Mouse (Mus musculus) G1E (cell line): ENCODE data around the gene Magi2. TPM values are rescaled to one million over a fixed set of nuclear protein-coding genes. Genes with fewer than 3 reads are reported as not detected.

Experiments
- ATAC-seq: 2 replicates; pipeline ENCODE4 v1.8.0; 2016; ENCODE audit warnings: mild to moderate bottlenecking; ENCODE audit not compliant: insufficient number of reproducible peaks, poor library complexity, low FRiP score, severe bottlenecking; ENCODE audit errors: extremely low read depth
- DNase-seq: peaks from one replicate; pipeline ENCODE4 v3.0.0; 2012; ENCODE audit warnings: low spot score
- H3K27me3 ChIP-seq: 2 replicates; pipeline ENCODE4 v1.6.1; 2012; ENCODE audit warnings: mild to moderate bottlenecking, low read length, inconsistent platforms; ENCODE audit not compliant: insufficient read depth
- H3K36me3 ChIP-seq: replicated peaks from 2 replicates; pipeline ENCODE3; 2012; ENCODE audit warnings: mild to moderate bottlenecking, inconsistent platforms
- H3K4me1 ChIP-seq: 2 replicates; pipeline ENCODE4 v1.6.1; 2012; ENCODE audit warnings: low read depth, low read length, inconsistent platforms, mixed read lengths; ENCODE audit not compliant: insufficient read depth
- H3K4me3 ChIP-seq: 2 replicates; pipeline ENCODE4 v1.5.1; 2012; ENCODE audit warnings: low read depth, mild to moderate bottlenecking, inconsistent platforms, low read length, moderate library complexity, mixed read lengths
- H3K9me3 ChIP-seq: replicated peaks from 2 replicates; pipeline ENCODE4 v1.6.1; 2012; ENCODE audit warnings: inconsistent platforms
- CTCF ChIP-seq: IDR thresholded peaks from 2 replicates; pipeline ENCODE4 v1.5.1; 2012; ENCODE audit warnings: low read depth, low read length, inconsistent platforms, mixed read lengths
- GATA1 ChIP-seq: IDR thresholded peaks from 2 replicates; pipeline ENCODE4 v1.6.1; 2012; ENCODE audit warnings: borderline replicate concordance, low read length, inconsistent platforms, mixed read lengths
- GATA2 ChIP-seq: IDR thresholded peaks from 2 replicates; pipeline ENCODE4 v1.6.1; 2012; ENCODE audit warnings: low read depth, low read length, inconsistent platforms, borderline replicate concordance
- POLR2AphosphoS5 ChIP-seq: IDR thresholded peaks from 2 replicates; pipeline ENCODE4 v1.6.1; 2012; ENCODE audit warnings: low read depth, low read length, inconsistent platforms; ENCODE audit not compliant: insufficient replicate concordance
- TAL1 ChIP-seq: conservative IDR thresholded peaks from 2 replicates; pipeline ENCODE4 v1.6.1; 2012; ENCODE audit warnings: low read depth, low read length, inconsistent platforms, mixed read lengths
- polyA plus RNA-seq: library from polyadenylated mRNA; stranded (reverse); fragments of >175 nt; gene quantifications from 2 replicates; pipeline ENCODE4 v1.2.3, GENCODE M21; 2012
- total RNA-seq, 2 experiments: library from RNA; stranded (forward) in 1 of 2; stranded (reverse) in 1 of 2; fragments of 200-1000 nt in 1 of 2; fragments of >200 nt in 1 of 2; fragmentation: Nextera tagmentation in 1 of 2; gene quantifications; 2 replicates each; pipeline ENCODE4 v1.2.3; 2014 to 2017

The Magi2 gene
- total and polyA plus RNA-seq, 3 experiments = 0.69 to 1.3 (median 1.1) TPM

- TF ChIP-seq TAL1 (no peak), GATA1 (no peak), CTCF (no peak), GATA2 (no peak), POLR2AphosphoS5 (no peak)
- ATAC-seq = no peak
- H3K36me3 ChIP-seq = no peaks in the 10 kb centered on the region
These were observed 1132.2 kb downstream of the Magi2 start for GRCm38 (mm10) chr5:20359021-20359420.

GRCm38 (mm10) chr5:20362154-20362553 is 1135.3 kb downstream of the Magi2 start:
- no peaks in the 10 kb centered on the region for H3K36me3 ChIP-seq
- no peak overlapping the region for H3K4me3 ChIP-seq
- DNase-seq (no peak), ATAC-seq (no peak)
- no peak for TF ChIP-seq TAL1
- H3K4me1 ChIP-seq = no peaks in the 10 kb centered on the region
- no peaks in the 10 kb centered on the region for H3K27me3 ChIP-seq
- no peaks in the 10 kb centered on the region for H3K9me3 ChIP-seq

More at GRCm38 (mm10) chr5:20359021-20359420, 1132.2 kb downstream of the Magi2 start:
- Histone ChIP-seq H3K27me3 (no peaks in the 10 kb centered on the region), H3K9me3 (no peaks in the 10 kb centered on the region), H3K4me1 (no peaks in the 10 kb centered on the region), H3K4me3 (no peak overlapping the region)
- no peak for DNase-seq

GRCm38 (mm10) chr5:20363216-20363615 is 1136.4 kb downstream of the Magi2 start:
- no peaks in the 10 kb centered on the region for H3K36me3 ChIP-seq
- no peaks in the 10 kb centered on the region for H3K4me1 ChIP-seq
- H3K9me3 ChIP-seq = no peaks in the 10 kb centered on the region
- no peak overlapping the region for H3K4me3 ChIP-seq
- DNase-seq (no peak), ATAC-seq (no peak)
- H3K27me3 ChIP-seq = no peaks in the 10 kb centered on the region
- TF ChIP-seq GATA2 (no peak), TAL1 (no peak)

GRCm38 (mm10) chr5:20373586-20373985 is 1146.8 kb downstream of the Magi2 start:
- H3K36me3 ChIP-seq = no peaks in the 10 kb centered on the region
- DNase-seq (no peak), ATAC-seq (no peak)
- no peaks in the 10 kb centered on the region for H3K9me3 ChIP-seq
- no peaks in the 10 kb centered on the region for H3K27me3 ChIP-seq
- H3K4me1 ChIP-seq = no peaks in the 10 kb centered on the region
- TF ChIP-seq TAL1 (no peak), GATA2 (no peak), GATA1 (no peak)
- H3K4me3 ChIP-seq = no peak overlapping the region

- Histone ChIP-seq H3K4me3 (no peak overlapping the region), H3K9me3 (no peaks in the 10 kb centered on the region)
- TF ChIP-seq POLR2AphosphoS5 (no peak), GATA1 (no peak), CTCF (no peak), GATA2 (no peak), TAL1 (no peak)
These were observed 1151.4 kb downstream of the Magi2 start for GRCm38 (mm10) chr5:20378071-20378800.

GRCm38 (mm10) chr5:20404533-20404932 is 1177.7 kb downstream of the Magi2 start:
- DNase-seq = no peak
- Histone ChIP-seq H3K9me3 (no peaks in the 10 kb centered on the region), H3K4me3 (no peak overlapping the region), H3K27me3 (no peaks in the 10 kb centered on the region), H3K36me3 (no peaks in the 10 kb centered on the region), H3K4me1 (no peaks in the 10 kb centered on the region)
- no peak for ATAC-seq
- TF ChIP-seq TAL1 (no peak), GATA2 (no peak), GATA1 (no peak), POLR2AphosphoS5 (no peak), CTCF (no peak)

More at GRCm38 (mm10) chr5:20378071-20378800, 1151.4 kb downstream of the Magi2 start:
- no peak for DNase-seq
- no peaks in the 10 kb centered on the region for H3K27me3 ChIP-seq
- no peaks in the 10 kb centered on the region for H3K4me1 ChIP-seq
- no peaks in the 10 kb centered on the region for H3K36me3 ChIP-seq
- ATAC-seq = no peak

GRCm38 (mm10) chr5:20406626-20407025 is 1179.8 kb downstream of the Magi2 start:
- DNase-seq = no peak
- H3K36me3 ChIP-seq = no peaks in the 10 kb centered on the region
- TF ChIP-seq TAL1 (no peak), CTCF (no peak), GATA1 (no peak), GATA2 (no peak)
- ATAC-seq = no peak
- H3K4me3 ChIP-seq = no peak overlapping the region
- H3K9me3 ChIP-seq = no peaks in the 10 kb centered on the region
- H3K4me1 ChIP-seq = no peaks in the 10 kb centered on the region
- H3K27me3 ChIP-seq = no peaks in the 10 kb centered on the region
